Mouse (Mus musculus): ENCODE results near the gene Wasf2. TPM values are rescaled to one million over a fixed set of nuclear protein-coding genes. Genes with fewer than 3 reads are reported as not detected.

The Wasf2 gene
- 114 and 132 TPM in 2 replicates for polyA plus RNA-seq (2015; fragmentation: Nextera tagmentation; extraction: Ambion mirVana)

GRCm38 (mm10) chr4:133129931-133130889, at the start of gene Wasf2:
Gene Wasf2 (plus strand): TSS chr4:133130505.
- Histone ChIP-seq H3K4me1 (peaks cover 28% of the 10 kb centered on the region), H3K4me3 (peak within 1 kb of the TSS; percentile 95), H3K4me2 (replicated peaks) (peak within 1 kb of the TSS; percentile 95), H3K9ac (peak within 1 kb of the TSS; percentile 91), H3K36me3 (peaks cover 4% of the 10 kb centered on the region; the same call in 1 of the 2 replicates), H3K9me3 (no peaks in the 10 kb centered on the region), H3K27me3 (no peaks in the 10 kb centered on the region), H3K27ac (peak within 1 kb of the TSS; percentile 78)
- ATAC-seq (ENCODE audit: low FRiP score, low read depth): peak; percentile 96
- WGBS: under 1% methylated on average over 65 of the region's 65 CpGs

- no peak overlapping the region for H3K4me2 ChIP-seq (replicated peaks)
- H3K27me3 ChIP-seq: no peaks in the 10 kb centered on the region
- no peak overlapping the region for H3K4me3 ChIP-seq
- whole genome bisulfite sequencing: 92% methylated on average over 3 of the region's 3 CpGs
- peaks cover 49% of the 10 kb centered on the region for H3K36me3 ChIP-seq
- no peak overlapping the region for H3K9ac ChIP-seq
- peaks cover 30% of the 10 kb centered on the region for H3K4me1 ChIP-seq
- no peak overlapping the region for H3K27ac ChIP-seq
- H3K9me3 ChIP-seq: no peaks in the 10 kb centered on the region
- ATAC-seq (ENCODE audit: low FRiP score, low read depth): no peak
Observed at GRCm38 (mm10) chr4:133080862-133081261, 49.4 kb upstream of the Wasf2 start.

GRCm38 (mm10) chr4:133082216-133082773, 48.0 kb upstream of the Wasf2 start:
- Histone ChIP-seq H3K9me3 (no peaks in the 10 kb centered on the region), H3K4me3 (no peak overlapping the region), H3K9ac (no peak overlapping the region), H3K27ac (no peak overlapping the region), H3K4me1 (peaks cover 44% of the 10 kb centered on the region), H3K27me3 (no peaks in the 10 kb centered on the region), H3K4me2 (replicated peaks) (no peak overlapping the region), H3K36me3 (peaks cover 37% of the 10 kb centered on the region)
- WGBS: 80% methylated on average over 6 of the region's 6 CpGs
- no peak for ATAC-seq (ENCODE audit: low FRiP score, low read depth)

- Histone ChIP-seq H3K4me3 (peak overlapping the region; percentile 46), H3K4me2 (replicated peaks) (peak overlapping the region; percentile 97), H3K4me1 (peaks cover 49% of the 10 kb centered on the region), H3K36me3 (peaks cover 20% of the 10 kb centered on the region), H3K27me3 (no peaks in the 10 kb centered on the region), H3K27ac (peak overlapping the region; percentile 77), H3K9me3 (no peaks in the 10 kb centered on the region), H3K9ac (peak overlapping the region; percentile 67)
- 4% methylated on average over 3 of the region's 3 CpGs for WGBS
- peak; percentile 12; the same call in 1 of the 2 replicates for ATAC-seq (ENCODE audit: low FRiP score, low read depth)
Observed at GRCm38 (mm10) chr4:133083991-133084861, 46.1 kb upstream of the Wasf2 start.

- under 1% methylated on average over 38 of the region's 53 CpGs for WGBS
- H3K27ac ChIP-seq: peak overlapping the region; percentile 77
- peaks cover 10% of the 10 kb centered on the region for H3K36me3 ChIP-seq
- H3K9me3 ChIP-seq: no peaks in the 10 kb centered on the region
- peak overlapping the region; percentile 97 for H3K4me2 ChIP-seq (replicated peaks)
- H3K27me3 ChIP-seq: no peaks in the 10 kb centered on the region
- H3K9ac ChIP-seq: peak overlapping the region; percentile 67
- peaks cover 59% of the 10 kb centered on the region for H3K4me1 ChIP-seq
- peak overlapping the region; percentile 46 for H3K4me3 ChIP-seq
- peak; percentile 14; the same call in 1 of the 2 replicates for ATAC-seq (ENCODE audit: low FRiP score, low read depth)
Observed at GRCm38 (mm10) chr4:133085011-133085782, 45.1 kb upstream of the Wasf2 start.

- H3K27me3 ChIP-seq: no peaks in the 10 kb centered on the region
- peak overlapping the region; percentile 67; the same call in 1 of the 2 replicates for H3K9ac ChIP-seq
- no peaks in the 10 kb centered on the region for H3K9me3 ChIP-seq
- WGBS: 11% methylated on average over 12 of the region's 12 CpGs
- H3K36me3 ChIP-seq: peaks cover 3% of the 10 kb centered on the region; the same call in 1 of the 2 replicates
- H3K27ac ChIP-seq: peak overlapping the region; percentile 77
- H3K4me2 ChIP-seq (replicated peaks): peak overlapping the region; percentile 97
- ATAC-seq (ENCODE audit: low FRiP score, low read depth): no peak
- peaks cover 66% of the 10 kb centered on the region for H3K4me1 ChIP-seq
- peak overlapping the region; percentile 46 for H3K4me3 ChIP-seq
Observed at GRCm38 (mm10) chr4:133085783-133086342, 44.4 kb upstream of the Wasf2 start.

GRCm38 (mm10) chr4:133087177-133087714, 43.1 kb upstream of the Wasf2 start:
- no peaks in the 10 kb centered on the region for H3K27me3 ChIP-seq
- no peaks in the 10 kb centered on the region for H3K9me3 ChIP-seq
- peaks cover 79% of the 10 kb centered on the region for H3K4me1 ChIP-seq
- H3K9ac ChIP-seq: 0 out of 2 replicates have a peak overlapping the region, but pooled peaks have one; percentile 31
- no peak overlapping the region for H3K4me2 ChIP-seq (replicated peaks)
- 89% methylated on average over 6 of the region's 6 CpGs for WGBS
- H3K27ac ChIP-seq: peak overlapping the region; percentile 58
- H3K4me3 ChIP-seq: no peak overlapping the region
- ATAC-seq (ENCODE audit: low FRiP score, low read depth): no peak
- no peaks in the 10 kb centered on the region for H3K36me3 ChIP-seq

- Histone ChIP-seq H3K27ac (peak overlapping the region; percentile 58), H3K4me2 (replicated peaks) (no peak overlapping the region), H3K9ac (no peak overlapping the region), H3K27me3 (no peaks in the 10 kb centered on the region), H3K36me3 (no peaks in the 10 kb centered on the region), H3K4me3 (no peak overlapping the region), H3K9me3 (no peaks in the 10 kb centered on the region), H3K4me1 (peaks cover 85% of the 10 kb centered on the region)
- ATAC-seq (ENCODE audit: low FRiP score, low read depth): no peak
- 35% methylated on average over 8 of the region's 8 CpGs for WGBS
Observed at GRCm38 (mm10) chr4:133087835-133088234, 42.5 kb upstream of the Wasf2 start.

GRCm38 (mm10) chr4:133089319-133089718, 41.0 kb upstream of the Wasf2 start:
- H3K9me3 ChIP-seq: no peaks in the 10 kb centered on the region
- WGBS: 71% methylated on average over 9 of the region's 9 CpGs
- H3K4me1 ChIP-seq: peaks cover 90% of the 10 kb centered on the region
- no peaks in the 10 kb centered on the region for H3K27me3 ChIP-seq
- no peak overlapping the region for H3K4me3 ChIP-seq
- H3K36me3 ChIP-seq: no peaks in the 10 kb centered on the region
- no peak for ATAC-seq (ENCODE audit: low FRiP score, low read depth)
- H3K4me2 ChIP-seq (replicated peaks): no peak overlapping the region
- H3K27ac ChIP-seq: peak overlapping the region; percentile 92
- H3K9ac ChIP-seq: no peak overlapping the region

- Histone ChIP-seq H3K4me3 (no peak overlapping the region), H3K27ac (peak overlapping the region; percentile 92), H3K36me3 (no peaks in the 10 kb centered on the region), H3K27me3 (no peaks in the 10 kb centered on the region), H3K4me1 (peaks cover 90% of the 10 kb centered on the region), H3K9ac (no peak overlapping the region), H3K4me2 (replicated peaks) (peak overlapping the region; percentile 51; the same call in 1 of the 2 replicates), H3K9me3 (no peaks in the 10 kb centered on the region)
- WGBS: 79% methylated on average over 4 of the region's 4 CpGs
- no peak for ATAC-seq (ENCODE audit: low FRiP score, low read depth)
Observed at GRCm38 (mm10) chr4:133089802-133090201, 40.5 kb upstream of the Wasf2 start.

Data from limb, embryonic 13.5 days (tissue).